Mouse (Mus musculus): ENCODE measurements around the gene Zdhhc22. TPM values are rescaled to one million over a fixed set of nuclear protein-coding genes. Genes with fewer than 3 reads are reported as not detected.

Gene Zdhhc22
- 6.0 and 7.1 TPM in 2 replicates for polyA plus RNA-seq (2015; fragmentation: Nextera tagmentation; extraction: Ambion mirVana)

- H3K36me3 ChIP-seq = no peaks in the 10 kb centered on the region
- peak within 1 kb of the TSS; percentile 59 for H3K4me3 ChIP-seq (replicated peaks)
- peaks cover 47% of the 10 kb centered on the region for H3K4me1 ChIP-seq (replicated peaks)
- H3K27me3 ChIP-seq = peaks cover 62% of the 10 kb centered on the region
- peak within 1 kb of the TSS; percentile 80 for H3K9ac ChIP-seq (replicated peaks)
- peak within 1 kb of the TSS; percentile 31; the same call in 1 of the 2 replicates for H3K27ac ChIP-seq
- H3K9me3 ChIP-seq = no peaks in the 10 kb centered on the region
- H3K4me2 ChIP-seq (replicated peaks) = peak within 1 kb of the TSS; percentile 90
- WGBS = under 1% methylated on average over 51 of the region's 68 CpGs
- peak; percentile 84 for ATAC-seq
These were observed at the start of gene Zdhhc22 for GRCm38 (mm10) chr12:86989890-86990754. Gene Zdhhc22, minus strand, starts transcription at chr12:86990430.

GRCm38 (mm10) chr12:87036631-87037030, 46.4 kb upstream of the Zdhhc22 start:
- Histone ChIP-seq H3K27ac (no peak overlapping the region), H3K9me3 (no peaks in the 10 kb centered on the region), H3K4me3 (replicated peaks) (no peak overlapping the region), H3K36me3 (no peaks in the 10 kb centered on the region), H3K27me3 (no peaks in the 10 kb centered on the region), H3K4me2 (replicated peaks) (no peak overlapping the region), H3K4me1 (replicated peaks) (no peaks in the 10 kb centered on the region), H3K9ac (replicated peaks) (no peak overlapping the region)
- WGBS = 96% methylated on average over 7 of the region's 7 CpGs
- no peak for ATAC-seq

- Histone ChIP-seq H3K4me1 (replicated peaks) (peaks cover 16% of the 10 kb centered on the region), H3K9ac (replicated peaks) (no peak overlapping the region), H3K27me3 (peaks cover 17% of the 10 kb centered on the region; the same call in 1 of the 2 replicates), H3K4me3 (replicated peaks) (no peak overlapping the region), H3K27ac (no peak overlapping the region), H3K36me3 (no peaks in the 10 kb centered on the region), H3K4me2 (replicated peaks) (no peak overlapping the region), H3K9me3 (no peaks in the 10 kb centered on the region)
- WGBS = 87% methylated on average over 5 of the region's 5 CpGs
- no peak for ATAC-seq
These were observed 41.0 kb upstream of the Zdhhc22 start for GRCm38 (mm10) chr12:87031163-87031763.

- H3K4me3 ChIP-seq (replicated peaks) = no peak overlapping the region
- WGBS = 69% methylated on average over 5 of the region's 5 CpGs
- H3K4me1 ChIP-seq (replicated peaks) = peaks cover 18% of the 10 kb centered on the region
- peaks cover 17% of the 10 kb centered on the region; the same call in 1 of the 2 replicates for H3K27me3 ChIP-seq
- no peaks in the 10 kb centered on the region for H3K9me3 ChIP-seq
- no peak overlapping the region for H3K9ac ChIP-seq (replicated peaks)
- ATAC-seq = no peak
- H3K4me2 ChIP-seq (replicated peaks) = no peak overlapping the region
- H3K27ac ChIP-seq = no peak overlapping the region
- H3K36me3 ChIP-seq = no peaks in the 10 kb centered on the region
These were observed 39.2 kb upstream of the Zdhhc22 start for GRCm38 (mm10) chr12:87029251-87029976.

GRCm38 (mm10) chr12:87028068-87028467, 37.8 kb upstream of the Zdhhc22 start:
- Histone ChIP-seq H3K9me3 (no peaks in the 10 kb centered on the region), H3K4me1 (replicated peaks) (peaks cover 18% of the 10 kb centered on the region), H3K4me3 (replicated peaks) (no peak overlapping the region), H3K27me3 (peaks cover 17% of the 10 kb centered on the region; the same call in 1 of the 2 replicates), H3K27ac (no peak overlapping the region), H3K4me2 (replicated peaks) (no peak overlapping the region), H3K9ac (replicated peaks) (no peak overlapping the region), H3K36me3 (no peaks in the 10 kb centered on the region)
- ATAC-seq = no peak
- 79% methylated on average over 2 of the region's 2 CpGs for WGBS

- peaks cover 18% of the 10 kb centered on the region for H3K4me1 ChIP-seq (replicated peaks)
- peak overlapping the region; percentile 74; the same call in 1 of the 2 replicates for H3K9ac ChIP-seq (replicated peaks)
These were observed 37.2 kb upstream of the Zdhhc22 start for GRCm38 (mm10) chr12:87027391-87027790.

GRCm38 (mm10) chr12:87026871-87027240, 36.6 kb upstream of the Zdhhc22 start:
- H3K27ac ChIP-seq = peak overlapping the region; percentile 73
- H3K4me3 ChIP-seq (replicated peaks) = peak overlapping the region; percentile 50
- no peaks in the 10 kb centered on the region for H3K9me3 ChIP-seq
- H3K27me3 ChIP-seq = peaks cover 17% of the 10 kb centered on the region; the same call in 1 of the 2 replicates
- H3K9ac ChIP-seq (replicated peaks) = peak overlapping the region; percentile 74
- H3K36me3 ChIP-seq = no peaks in the 10 kb centered on the region
- H3K4me1 ChIP-seq (replicated peaks) = peaks cover 18% of the 10 kb centered on the region
- peak overlapping the region; percentile 63 for H3K4me2 ChIP-seq (replicated peaks)
- ATAC-seq = no peak
- WGBS = 14% methylated on average over 8 of the region's 8 CpGs

More at GRCm38 (mm10) chr12:87027391-87027790, 37.2 kb upstream of the Zdhhc22 start:
- ATAC-seq = no peak
- Histone ChIP-seq H3K9me3 (no peaks in the 10 kb centered on the region), H3K4me2 (replicated peaks) (peak overlapping the region; percentile 63), H3K4me3 (replicated peaks) (peak overlapping the region; percentile 50), H3K27ac (no peak overlapping the region), H3K27me3 (peaks cover 17% of the 10 kb centered on the region; the same call in 1 of the 2 replicates), H3K36me3 (no peaks in the 10 kb centered on the region)
- 62% methylated on average over 5 of the region's 5 CpGs for WGBS

- peak; percentile 86 for ATAC-seq
- Histone ChIP-seq H3K27ac (peak overlapping the region; percentile 73), H3K9me3 (no peaks in the 10 kb centered on the region), H3K36me3 (no peaks in the 10 kb centered on the region), H3K27me3 (peaks cover 17% of the 10 kb centered on the region; the same call in 1 of the 2 replicates), H3K4me2 (replicated peaks) (peak overlapping the region; percentile 63), H3K4me3 (replicated peaks) (peak overlapping the region; percentile 50), H3K9ac (replicated peaks) (peak overlapping the region; percentile 74), H3K4me1 (replicated peaks) (peaks cover 18% of the 10 kb centered on the region)
- 4% methylated on average over 30 of the region's 30 CpGs for WGBS
These were observed 36.1 kb upstream of the Zdhhc22 start for GRCm38 (mm10) chr12:87026109-87026870.

- Histone ChIP-seq H3K9me3 (no peaks in the 10 kb centered on the region), H3K4me1 (replicated peaks) (peaks cover 18% of the 10 kb centered on the region), H3K36me3 (no peaks in the 10 kb centered on the region), H3K4me2 (replicated peaks) (no peak overlapping the region), H3K9ac (replicated peaks) (no peak overlapping the region), H3K27me3 (peaks cover 10% of the 10 kb centered on the region; the same call in 1 of the 2 replicates), H3K4me3 (replicated peaks) (no peak overlapping the region), H3K27ac (no peak overlapping the region)
- ATAC-seq = no peak
- WGBS = 76% methylated on average over 3 of the region's 3 CpGs
These were observed 33.2 kb upstream of the Zdhhc22 start for GRCm38 (mm10) chr12:87023456-87023855.

- no peak overlapping the region for H3K4me3 ChIP-seq (replicated peaks)
- no peaks in the 10 kb centered on the region for H3K36me3 ChIP-seq
- no peak overlapping the region for H3K9ac ChIP-seq (replicated peaks)
- H3K4me1 ChIP-seq (replicated peaks) = peaks cover 9% of the 10 kb centered on the region
- no peak overlapping the region for H3K27ac ChIP-seq
- 92% methylated on average over 2 of the region's 2 CpGs for WGBS
- no peaks in the 10 kb centered on the region for H3K9me3 ChIP-seq
- no peak for ATAC-seq
- no peak overlapping the region for H3K4me2 ChIP-seq (replicated peaks)
- 0 out of 2 replicates have a peak, but pooled peaks cover 3% of the 10 kb centered on the region for H3K27me3 ChIP-seq
These were observed 31.8 kb upstream of the Zdhhc22 start for GRCm38 (mm10) chr12:87022006-87022405.

- WGBS = 83% methylated on average over 6 of the region's 6 CpGs
- no peaks in the 10 kb centered on the region for H3K4me1 ChIP-seq (replicated peaks)
- no peak within 1 kb of the TSS for H3K4me3 ChIP-seq (replicated peaks)
- H3K27me3 ChIP-seq = no peaks in the 10 kb centered on the region
- no peak within 1 kb of the TSS for H3K4me2 ChIP-seq (replicated peaks)
- H3K36me3 ChIP-seq = no peaks in the 10 kb centered on the region
- H3K9ac ChIP-seq (replicated peaks) = no peak within 1 kb of the TSS
- ATAC-seq = no peak
- H3K9me3 ChIP-seq = no peaks in the 10 kb centered on the region
- H3K27ac ChIP-seq = no peak within 1 kb of the TSS
These were observed 30.8 kb upstream of the Zdhhc22 start, which contains the start of gene Tmem63c for GRCm38 (mm10) chr12:87021040-87021439. Gene Tmem63c, plus strand, starts transcription at chr12:87021340.

All from midbrain, embryonic 13.5 days (tissue).